Mouse (Mus musculus): Measurements from ENCODE around the gene Pak4. TPM values are rescaled to one million over a fixed set of nuclear protein-coding genes. Genes with fewer than 3 reads are reported as not detected.

Gene Pak4
- total RNA-seq, 2 experiments from 2014 or later: 8.8 to 9.9 TPM

DNA sequence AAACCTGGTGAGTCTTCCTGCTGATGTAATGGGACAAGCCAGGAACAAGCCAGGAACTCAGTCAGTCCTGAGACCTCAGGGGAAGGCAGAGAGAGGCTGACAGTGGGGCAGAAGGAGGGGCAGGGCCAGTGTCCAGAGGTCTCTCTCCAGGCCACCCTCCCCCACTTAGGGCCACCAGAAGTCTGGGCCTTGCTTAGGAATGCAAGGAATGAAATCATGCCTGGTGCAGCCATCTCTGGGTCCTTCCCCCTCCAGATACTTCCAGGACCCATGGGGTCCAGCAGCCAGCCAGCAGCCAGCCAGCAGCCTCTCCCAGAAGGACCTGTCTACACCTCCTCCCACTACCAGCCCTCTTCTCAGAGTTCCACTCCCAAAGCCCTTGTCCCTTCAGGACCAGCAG is 10.3 kb downstream of the Pak4 start:
- DNase-seq: no peak

DNA sequence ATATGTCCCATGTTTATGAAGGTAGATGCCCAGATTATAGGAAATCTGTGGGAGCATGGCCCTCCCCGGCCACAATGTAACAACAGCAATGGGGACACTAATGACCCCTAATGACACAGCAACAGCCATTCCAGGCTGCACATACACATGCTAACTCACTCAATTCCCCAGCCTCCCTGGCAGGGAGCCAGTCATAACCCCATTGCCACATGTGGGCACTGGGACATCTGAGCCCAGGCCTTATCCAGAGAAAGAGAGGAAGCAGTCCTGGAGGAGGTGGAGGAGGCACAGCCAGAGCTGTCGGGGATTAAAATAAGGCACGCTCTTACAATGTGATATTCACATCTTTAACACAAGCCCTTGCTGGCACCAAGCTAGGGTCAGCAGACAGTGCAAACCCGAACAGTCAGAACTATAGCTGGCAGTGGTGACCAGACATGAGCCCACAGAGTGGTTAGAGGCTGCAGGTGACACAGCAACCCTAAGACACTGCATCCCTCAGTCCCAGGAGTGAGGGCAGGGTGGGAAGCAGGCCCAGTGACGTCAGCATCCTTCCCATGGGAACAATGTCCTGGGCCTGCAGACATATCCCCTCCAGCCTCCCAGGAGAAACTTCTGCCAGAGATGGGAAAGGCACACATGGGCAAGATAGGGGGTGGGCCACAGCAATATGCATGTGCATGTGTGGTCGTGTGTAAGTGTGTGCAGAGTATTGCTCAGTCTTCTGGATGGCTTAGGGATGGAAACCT is 11.1 kb downstream of the Pak4 start:
- peak in 1 of 2 experiments; percentile 43 for DNase-seq

DNA sequence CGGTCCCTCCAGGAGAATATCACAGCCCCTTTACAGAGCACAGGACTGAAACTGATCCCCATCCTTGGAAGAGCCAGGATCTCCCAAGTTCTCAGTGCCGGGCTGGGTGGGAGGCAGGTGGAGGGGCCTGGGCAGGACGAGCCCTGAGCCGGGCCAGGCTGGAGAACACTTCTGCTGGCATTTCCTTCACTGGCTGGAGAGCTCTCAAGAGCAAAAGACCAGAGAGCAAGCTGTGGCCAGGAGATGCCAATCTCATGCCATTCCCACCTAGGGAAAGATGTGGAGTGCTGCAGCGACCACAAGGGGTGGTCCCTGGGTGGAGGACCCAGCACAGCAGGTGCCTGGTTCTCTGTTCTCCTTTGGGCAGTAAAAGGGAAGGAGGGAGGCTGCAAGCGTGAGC is 13.0 kb downstream of the Pak4 start:
- DNase-seq: no peak

DNA sequence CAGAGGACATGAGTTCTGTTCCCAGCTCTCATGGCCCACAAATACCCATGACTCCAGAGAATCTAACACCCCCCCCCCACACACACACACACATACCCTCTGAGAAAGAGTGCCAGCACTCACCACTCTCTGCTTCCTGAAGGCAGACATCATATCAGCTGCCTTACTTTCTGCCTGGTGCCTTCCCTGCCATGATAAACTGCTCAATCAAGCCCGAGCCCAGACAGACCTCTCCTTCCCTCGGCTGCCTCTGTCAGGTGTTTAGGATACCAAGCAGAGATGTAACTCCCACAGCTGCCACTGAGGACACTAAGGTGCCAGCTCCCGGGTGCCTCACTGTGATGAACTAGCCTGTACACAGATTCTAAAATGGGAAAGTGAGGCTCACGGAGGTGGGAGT is 13.5 kb downstream of the Pak4 start:
- no peak for DNase-seq

DNA sequence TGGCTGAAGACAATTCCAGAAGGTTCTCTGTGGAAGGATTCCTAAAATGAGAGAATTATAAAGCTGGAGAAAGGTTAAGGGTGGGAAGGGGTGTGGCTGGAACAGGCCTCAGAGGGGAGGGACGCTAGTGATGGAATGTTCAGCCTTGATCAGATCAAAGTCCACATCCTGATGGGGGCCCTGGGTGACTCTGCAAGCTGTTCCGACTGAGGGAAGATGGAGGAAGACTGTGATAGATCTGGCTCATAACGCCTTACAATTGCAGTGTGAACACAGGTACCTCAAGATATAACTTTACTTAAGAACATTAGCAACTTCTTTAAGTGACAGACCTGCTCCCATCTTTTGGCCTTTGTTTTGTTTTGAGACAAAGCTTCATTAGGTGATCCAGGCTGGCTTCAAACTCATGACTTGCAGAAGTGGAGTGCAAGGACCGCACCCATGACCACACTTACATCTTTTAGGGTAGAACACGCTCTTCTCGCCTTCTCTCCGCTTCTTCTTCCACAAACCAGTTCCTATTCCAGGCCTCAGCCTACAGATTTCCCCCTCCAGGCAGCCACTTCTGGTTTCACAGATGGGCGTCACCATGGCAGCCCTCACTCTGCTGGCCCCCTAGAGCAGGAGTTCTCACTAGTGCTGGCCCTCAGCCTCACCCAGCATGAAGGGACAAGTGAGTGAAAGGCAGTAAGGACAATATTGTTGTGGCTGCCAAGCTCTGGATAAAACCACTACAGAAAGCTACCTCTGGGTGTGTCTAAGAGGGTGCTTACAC is 14.2 kb downstream of the Pak4 start:
- peak in 1 of 2 experiments; percentile 36 for DNase-seq

DNA sequence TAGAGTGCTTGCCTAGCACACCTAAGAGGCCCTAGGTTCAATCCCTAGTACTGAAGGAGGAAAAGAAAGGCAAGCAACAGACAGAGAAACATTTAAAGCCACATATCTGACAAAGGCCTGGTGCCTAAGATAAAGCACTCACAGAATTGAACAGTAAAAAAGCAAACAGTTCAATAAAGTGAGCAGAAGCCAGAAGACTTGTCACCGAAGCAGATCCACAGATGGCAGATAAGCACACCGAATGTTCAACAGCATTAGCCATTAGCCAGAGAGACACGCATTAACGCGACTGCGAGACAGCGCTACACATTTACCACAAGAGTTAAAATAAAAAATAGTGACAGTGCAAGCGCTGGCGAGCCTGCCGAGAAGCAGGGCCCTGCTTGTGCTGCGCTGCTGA is 15.1 kb downstream of the Pak4 start:
- no peak for DNase-seq

DNA sequence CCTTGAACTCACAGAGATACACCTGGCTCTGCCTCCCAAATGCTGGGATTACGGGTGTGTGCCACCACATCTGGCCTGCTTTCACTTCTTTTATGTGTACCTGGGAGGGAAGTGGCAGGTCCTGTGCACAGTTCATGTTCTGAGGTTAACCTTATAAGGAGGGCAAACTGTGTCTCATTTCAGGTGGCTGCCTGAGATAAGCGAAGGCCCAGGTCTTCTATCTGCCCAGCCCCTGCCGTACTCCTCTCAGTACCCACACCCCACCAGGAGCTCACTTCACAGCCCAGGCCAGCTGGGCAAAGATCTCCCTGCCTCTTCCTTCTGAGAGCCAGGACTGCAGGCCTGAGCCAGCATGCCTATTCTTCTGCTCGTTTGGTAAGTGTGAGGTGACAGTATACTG is 16.3 kb downstream of the Pak4 start:
- DNase-seq: no peak

DNA sequence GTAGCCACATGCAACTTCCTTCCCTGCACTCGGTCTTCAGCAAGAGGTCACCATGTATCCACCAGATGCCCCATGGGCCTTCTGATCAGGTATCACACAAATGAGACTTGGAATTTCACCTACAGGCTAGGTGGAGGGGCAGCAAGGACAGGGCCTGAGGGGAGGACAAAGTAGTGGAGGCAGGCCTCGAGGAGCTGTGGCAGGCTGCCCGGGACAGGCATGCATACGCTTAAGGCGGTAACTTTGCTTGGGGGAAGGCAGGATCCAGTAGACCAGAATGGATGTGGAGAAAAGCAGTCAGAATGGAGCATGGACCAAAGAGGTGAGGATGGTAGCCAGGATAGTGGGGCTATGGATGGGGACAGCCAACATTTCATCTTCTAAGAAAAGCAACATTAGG is 18.2 kb downstream of the Pak4 start:
- DNase-seq: no peak

DNA sequence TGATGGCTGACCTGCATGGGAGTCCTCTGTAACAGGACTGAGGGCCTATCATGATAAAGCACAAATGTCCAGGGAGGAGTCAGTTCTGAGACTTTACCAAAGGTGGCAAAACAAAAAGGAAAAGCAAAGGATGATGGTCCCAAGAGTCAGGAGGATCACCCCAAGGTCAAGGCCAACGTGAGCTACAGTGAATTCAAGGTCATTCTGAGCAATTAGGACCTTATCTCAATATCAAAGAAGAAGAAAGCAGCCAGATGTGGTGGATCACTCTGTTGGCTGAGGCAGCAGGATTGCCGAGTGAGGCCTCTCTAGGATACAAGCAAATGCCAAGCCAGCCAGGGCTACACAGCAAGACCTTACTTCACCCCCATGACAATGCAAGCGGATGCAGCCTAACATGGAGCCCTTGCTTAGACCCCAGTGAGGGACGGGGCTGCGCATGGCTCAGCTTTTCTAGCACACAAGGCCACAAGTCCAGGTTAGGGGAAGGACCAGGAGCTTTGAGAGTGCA is 19.4 kb downstream of the Pak4 start:
- no peak for DNase-seq

DNA sequence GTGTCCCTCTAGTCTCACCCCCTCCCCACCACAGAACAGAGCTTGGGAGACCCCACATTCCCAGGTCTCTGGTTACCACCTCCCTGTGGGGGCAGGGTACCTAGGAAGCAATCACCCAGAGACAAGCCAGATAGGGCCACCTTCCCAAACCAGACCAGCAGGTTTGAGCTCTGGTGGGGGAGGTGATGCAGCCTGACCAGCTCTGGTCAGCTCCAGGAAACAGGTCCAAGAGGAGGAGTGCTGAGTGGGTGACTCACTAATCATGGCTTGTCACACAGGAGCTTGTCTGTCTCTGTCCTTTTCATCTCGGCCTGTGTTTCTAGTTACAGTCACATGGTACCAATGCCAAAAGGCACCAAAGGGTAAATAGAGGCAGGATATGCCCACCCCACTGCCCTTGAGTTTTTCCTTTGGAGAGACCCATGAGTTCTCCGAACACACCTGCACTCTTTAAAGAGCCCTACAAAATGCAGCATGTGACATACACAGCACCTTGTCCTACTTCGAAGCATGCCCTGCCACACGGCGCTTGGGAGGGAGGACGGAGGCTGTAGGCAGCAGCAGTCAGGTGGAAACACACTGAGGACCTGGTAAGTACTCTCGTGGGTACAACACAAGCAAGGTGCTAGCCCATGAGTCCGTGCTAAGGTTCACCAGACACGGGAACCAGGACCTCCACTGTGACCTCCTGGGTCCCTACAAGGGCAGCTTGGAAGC is 20.0 kb downstream of the Pak4 start:
- no peak for DNase-seq

DNA sequence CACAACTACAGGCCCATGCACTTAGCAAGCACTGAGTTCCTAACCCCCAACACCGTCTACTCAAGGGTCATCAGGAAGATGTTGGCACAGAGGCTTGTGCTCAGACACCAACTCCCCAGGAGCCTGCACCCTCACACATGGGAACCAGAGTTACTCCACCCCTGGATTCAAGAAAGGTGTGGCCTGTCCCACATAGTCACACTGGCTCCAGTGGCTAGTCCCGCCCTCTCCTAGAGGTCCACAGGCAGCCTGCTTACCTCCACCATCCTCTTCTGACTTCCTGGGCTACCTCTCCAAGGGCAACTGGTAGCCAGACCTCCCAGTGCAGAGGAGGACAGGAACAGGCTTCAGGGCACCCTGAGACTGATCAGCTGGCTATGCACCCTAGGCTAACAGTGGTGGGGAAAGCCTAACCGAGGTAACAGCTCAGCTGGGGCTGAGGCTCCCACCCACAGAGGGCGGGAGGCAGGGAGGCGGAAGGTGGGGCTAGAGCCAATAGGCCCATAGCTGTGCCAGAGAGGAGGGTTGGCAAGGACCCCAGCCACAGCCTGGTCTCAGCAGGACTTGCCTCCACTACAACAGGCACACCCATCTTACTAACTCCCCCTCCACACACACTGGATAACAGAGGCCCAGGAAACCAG is 21.6 kb downstream of the Pak4 start:
- peak; percentile 52 to 74 for DNase-seq

DNA sequence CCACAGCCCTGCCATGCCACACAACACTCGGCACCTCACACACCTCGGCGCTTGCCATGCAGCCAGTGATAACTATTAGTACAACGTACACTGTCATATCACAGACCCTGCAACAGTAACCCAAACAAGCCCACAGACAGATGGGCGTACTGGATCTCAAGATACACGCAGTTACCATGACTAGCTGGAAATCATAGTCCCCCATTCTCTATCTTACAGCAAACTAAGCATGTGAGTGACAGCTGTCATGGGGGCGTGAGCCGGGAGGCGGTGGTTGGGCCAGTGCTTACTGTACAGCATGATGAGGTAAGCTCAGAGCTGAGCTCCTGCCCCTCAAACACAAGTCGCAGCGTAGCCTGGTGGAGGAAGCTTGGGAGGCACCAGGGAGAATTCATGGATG is 22.4 kb downstream of the Pak4 start:
- no peak for DNase-seq

DNA sequence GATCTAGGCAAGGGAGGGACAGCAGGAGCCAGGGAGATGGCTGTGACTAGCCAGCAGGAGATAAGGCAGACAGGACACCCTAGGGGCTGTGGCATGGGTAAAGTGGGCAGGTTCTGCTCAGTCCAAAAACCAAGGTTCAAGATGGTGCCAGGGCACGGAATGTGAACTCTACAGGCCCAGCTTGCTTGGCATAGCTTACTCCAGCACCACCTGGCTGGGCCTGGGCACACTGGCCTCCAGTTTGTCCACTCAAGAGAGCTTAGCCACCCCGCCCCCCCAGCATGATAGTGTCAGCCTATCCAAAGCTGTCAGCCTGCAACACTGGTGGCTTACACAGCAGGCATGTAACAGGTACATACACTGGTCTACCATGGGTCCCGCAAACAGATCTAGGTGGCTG is 24.7 kb downstream of the Pak4 start:
- no peak for DNase-seq

DNA sequence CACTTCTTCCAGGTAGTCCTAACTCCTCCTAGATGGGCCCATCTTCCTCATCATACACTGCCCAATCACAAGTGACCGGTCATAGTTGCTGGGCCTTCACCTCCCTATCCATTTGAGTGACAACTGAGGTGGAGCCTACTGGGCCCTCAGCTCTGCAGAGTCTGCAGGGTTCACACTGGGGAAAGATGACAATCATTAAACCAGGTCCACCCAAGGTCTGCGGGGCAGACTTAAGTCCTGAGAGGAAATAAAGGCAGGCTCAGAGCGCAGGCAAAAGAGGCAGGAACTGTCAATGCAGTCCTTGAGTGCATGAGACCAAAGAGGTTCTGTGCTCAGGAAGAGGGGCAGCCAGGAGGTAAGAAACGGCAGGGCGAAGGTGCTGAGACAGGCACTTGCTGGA is 25.3 kb downstream of the Pak4 start:
- no peak for DNase-seq

DNA sequence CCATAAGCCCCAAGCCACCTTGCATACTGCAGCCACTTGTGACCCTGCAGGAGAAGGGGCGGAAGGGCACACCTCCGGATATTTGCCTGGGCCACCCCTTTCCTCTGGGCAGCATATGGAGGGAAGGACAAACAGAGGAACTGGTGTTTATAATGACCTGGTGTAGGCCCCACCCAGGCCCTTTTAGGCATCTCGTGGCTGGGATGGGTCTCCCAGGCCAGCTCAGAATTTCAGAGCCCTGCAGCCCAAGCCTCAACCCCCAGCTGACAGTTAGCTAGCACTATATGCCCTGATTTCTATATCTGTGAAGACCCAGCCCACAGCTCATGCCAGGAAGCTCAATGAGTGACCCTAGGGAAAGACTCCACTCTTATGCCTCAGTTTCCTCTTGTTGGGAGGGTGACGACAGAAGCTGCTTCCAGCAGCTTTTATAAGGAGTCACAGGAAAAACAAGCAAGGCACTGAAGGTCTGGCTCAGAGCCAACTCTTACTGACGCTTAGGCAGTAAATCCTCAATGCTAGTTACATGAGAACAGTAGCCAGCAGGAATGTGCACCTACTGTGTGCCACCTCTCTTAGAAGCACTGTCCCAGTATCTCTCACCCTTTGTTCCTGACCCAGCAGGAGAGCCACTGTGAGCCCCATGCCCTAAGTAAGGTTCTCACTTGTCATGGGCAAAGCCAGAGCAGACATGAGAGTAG is 26.9 kb downstream of the Pak4 start:
- peak in 1 of 2 experiments; percentile 41 for DNase-seq

DNA sequence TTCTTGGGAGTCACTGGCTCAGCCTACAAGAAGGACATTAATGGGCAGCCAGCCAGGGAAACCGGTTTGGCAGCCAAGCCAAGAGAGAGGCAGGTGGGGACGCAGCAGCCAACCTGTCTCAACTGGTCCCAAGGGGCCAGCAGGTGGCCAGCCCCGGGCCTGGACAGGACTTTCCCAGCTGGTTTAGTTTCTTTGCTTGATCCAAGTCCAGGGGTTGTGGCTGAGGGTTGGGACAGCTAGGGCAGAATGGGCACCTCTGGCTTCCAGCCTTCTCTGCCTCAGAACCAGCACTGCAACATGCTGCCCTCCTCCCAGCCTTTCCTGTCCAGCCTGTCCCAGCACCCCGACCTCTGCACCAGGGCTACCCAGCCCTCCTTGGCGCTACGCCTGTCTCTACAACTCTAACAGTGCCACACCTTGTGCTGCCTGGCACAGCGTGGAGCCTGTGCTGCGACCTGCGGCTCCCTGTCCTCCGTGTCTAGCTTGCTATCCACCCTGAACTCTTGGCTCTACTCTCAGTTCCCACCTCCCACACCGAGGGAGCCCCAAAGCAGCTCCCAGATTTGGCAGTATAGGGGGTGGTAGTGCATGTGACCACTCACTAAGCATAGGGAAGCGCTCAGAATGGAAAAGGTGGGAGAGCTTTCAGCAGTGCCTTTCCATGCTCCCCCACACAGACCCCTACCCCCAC is 27.5 kb downstream of the Pak4 start:
- peak; percentile 41 to 55 for DNase-seq

DNA sequence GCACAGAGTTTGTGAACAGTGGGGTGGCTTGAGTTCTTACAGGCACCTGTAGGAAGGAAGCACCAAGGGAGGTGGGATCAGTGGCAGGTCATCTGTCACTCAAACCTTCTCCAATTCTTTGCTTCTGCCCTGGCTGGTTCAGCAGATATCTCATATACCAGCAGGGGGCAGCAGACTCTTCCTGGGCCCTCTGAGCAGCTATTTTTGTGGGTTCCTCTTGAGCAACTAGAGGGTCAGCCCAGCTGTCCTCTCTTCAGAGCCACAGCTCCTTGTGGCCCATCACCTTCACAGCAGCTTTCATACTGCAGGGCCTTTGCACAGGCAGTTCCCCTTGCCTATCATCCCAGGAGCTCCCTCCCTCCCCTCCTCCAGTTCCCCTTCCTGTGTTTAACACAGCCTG is 29.7 kb downstream of the Pak4 start:
- DNase-seq: peak; percentile 60 to 84

DNA sequence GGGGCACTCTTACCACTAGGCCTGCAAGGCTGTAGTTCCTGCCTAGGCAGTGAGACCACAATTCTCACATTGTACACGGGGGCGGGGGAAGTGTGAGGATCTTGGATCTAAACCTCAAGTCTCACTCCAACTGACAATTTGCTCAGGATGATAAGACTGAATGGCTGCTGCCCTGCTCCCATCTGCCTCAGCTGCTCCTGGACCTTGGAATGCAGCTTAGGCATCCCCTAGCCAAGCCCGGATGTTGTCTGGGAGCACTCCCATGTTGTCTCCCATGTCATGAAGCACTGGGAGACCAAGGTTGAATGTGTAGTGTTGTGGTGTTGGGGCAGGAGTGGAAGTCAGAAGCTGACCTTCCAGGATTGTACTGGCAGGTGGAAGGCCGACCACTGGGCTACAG is 30.4 kb downstream of the Pak4 start:
- no peak for DNase-seq

DNA sequence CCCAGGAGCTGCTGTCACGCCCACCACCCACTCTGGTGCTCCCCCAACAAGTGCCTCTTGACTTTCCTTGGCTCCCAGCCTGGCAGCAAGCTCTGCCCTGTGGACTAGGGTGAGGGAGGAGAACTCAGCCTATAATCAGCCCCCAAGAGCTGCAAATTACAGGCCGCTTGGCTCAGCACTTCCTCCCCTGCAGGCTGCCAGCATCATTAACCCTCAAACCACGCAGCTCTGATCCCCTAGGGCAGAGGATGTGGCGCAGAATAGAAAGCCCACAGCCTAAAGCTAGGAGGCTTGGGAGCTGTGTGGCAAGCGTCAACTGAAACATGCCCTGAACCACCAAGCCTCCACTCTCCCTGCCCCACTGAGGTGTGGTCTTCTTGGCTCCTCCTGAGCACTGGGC is 32.6 kb downstream of the Pak4 start:
- no peak for DNase-seq

DNA sequence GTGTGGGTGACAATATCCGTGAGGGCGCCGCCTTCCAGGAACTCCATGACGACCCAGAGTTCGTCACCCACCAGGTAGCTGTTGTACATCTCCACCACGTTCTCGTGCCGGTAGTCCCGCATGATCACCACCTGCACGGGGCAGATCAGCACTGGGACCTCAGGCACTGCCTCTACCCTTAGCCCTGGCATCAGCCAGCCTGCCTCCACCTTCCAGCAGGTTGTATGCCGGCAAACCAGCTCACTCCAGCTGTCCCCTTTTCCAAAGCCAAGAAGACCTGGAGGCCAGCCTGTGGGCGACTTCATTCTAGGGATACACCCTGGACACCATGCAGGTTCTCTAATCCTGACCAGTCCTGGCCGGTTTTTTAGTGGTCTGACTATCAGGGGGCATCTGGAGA is 35.0 kb downstream of the Pak4 start:
- DNase-seq: no peak

DNA sequence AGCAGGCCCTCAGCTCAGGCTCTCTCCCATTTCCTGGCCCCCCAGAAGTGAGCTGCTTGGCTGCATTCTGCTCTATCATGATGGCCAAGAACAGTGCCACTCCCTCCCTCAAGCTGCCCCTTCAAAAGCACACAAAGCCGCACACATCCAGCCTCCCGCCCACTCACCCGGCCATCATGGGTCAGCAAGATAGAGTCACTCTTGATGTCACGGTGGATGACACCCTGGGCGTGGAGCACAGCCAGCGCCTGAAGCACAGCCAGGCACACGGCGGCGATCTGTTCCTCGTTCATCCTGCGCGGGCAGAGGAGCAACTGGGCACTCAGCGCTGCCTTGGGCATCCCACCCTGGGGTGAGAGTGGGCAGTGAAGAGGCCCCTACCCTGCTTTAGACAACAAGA is 35.6 kb downstream of the Pak4 start:
- no peak for DNase-seq
